Mouse (Mus musculus) liver, embryonic 14.5 days (tissue): ENCODE data around the gene Kcnh6.

Experiments used
- CTCF ChIP-seq: IDR thresholded peaks from 2 replicates; pipeline ENCODE4 v1.5.1; 2016; ENCODE audit warnings: antibody characterized with exemption, low read depth, control low read depth
- EP300 ChIP-seq: IDR thresholded peaks from 2 replicates; pipeline ENCODE4 v1.6.1; 2016; ENCODE audit warnings: antibody characterized with exemption, low read depth

GRCm38 (mm10) chr11:106063756-106064155 is 55.8 kb downstream of the Kcnh6 start:
- no peak for TF ChIP-seq CTCF
- TF ChIP-seq EP300 = no peak
